Mouse (Mus musculus): ENCODE results near the gene Slit3.

DNA sequence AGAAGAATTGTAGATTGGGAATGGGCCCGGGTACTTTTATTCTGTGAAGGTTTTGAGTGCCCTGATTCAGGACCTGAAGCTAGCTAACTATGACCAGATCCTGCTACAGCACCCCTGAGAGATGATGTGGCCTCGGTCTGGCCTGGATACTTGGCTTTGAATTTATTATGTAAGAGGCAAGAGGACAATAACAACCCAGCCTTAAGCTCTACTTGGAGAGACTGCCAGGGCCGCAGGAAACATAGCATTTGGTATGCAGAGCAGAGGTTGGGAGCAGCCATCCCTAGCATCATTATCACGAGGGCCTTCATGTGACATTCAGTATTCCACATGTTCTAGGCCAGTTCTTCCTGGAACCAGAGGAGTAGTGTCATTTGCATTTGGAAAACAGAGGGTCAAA is 111.3 kb downstream of the Slit3 start:
- TF ChIP-seq CTCF (IDR thresholded peaks at IDR 0.05), result no peak
- TF ChIP-seq EP300 (IDR thresholded peaks at IDR 0.05), result no peak

Data from lung, postnatal 0 days (tissue).